Mouse (Mus musculus): ENCODE measurements around the gene Kif19a.

GRCm38 (mm10) chr11:114823199-114823725 lies 58.1 kb downstream of the Kif19a start:
- no peak for TF ChIP-seq CTCF (IDR thresholded peaks at IDR 0.05; ENCODE audit: borderline replicate concordance, extremely low read depth, insufficient read depth, insufficient read length)
- no peak for TF ChIP-seq POLR2A (IDR thresholded peaks at IDR 0.05; ENCODE audit: borderline replicate concordance, extremely low read depth, insufficient read depth, insufficient read length, poor library complexity, severe bottlenecking)

Measured in brain, embryonic 14.5 days (tissue).